Mouse (Mus musculus) lung, postnatal 36 days (tissue): ENCODE measurements at regions not wholly inside any gene's neighbourhood (a gene's known extent, or its start where the extent isn't known, plus 50 kb on each side); places are given as distances from the start of the nearest gene placed in this dataset.

Experiments
- DNase-seq: peaks from one replicate; pipeline ENCODE4 v3.0.0; 2022; ENCODE audit warnings: mixed read lengths

GRCm38 (mm10) chr3:144378524-144379225 lies 173.7 kb upstream of the Lmo4 start:
- no peak for DNase-seq

DNA sequence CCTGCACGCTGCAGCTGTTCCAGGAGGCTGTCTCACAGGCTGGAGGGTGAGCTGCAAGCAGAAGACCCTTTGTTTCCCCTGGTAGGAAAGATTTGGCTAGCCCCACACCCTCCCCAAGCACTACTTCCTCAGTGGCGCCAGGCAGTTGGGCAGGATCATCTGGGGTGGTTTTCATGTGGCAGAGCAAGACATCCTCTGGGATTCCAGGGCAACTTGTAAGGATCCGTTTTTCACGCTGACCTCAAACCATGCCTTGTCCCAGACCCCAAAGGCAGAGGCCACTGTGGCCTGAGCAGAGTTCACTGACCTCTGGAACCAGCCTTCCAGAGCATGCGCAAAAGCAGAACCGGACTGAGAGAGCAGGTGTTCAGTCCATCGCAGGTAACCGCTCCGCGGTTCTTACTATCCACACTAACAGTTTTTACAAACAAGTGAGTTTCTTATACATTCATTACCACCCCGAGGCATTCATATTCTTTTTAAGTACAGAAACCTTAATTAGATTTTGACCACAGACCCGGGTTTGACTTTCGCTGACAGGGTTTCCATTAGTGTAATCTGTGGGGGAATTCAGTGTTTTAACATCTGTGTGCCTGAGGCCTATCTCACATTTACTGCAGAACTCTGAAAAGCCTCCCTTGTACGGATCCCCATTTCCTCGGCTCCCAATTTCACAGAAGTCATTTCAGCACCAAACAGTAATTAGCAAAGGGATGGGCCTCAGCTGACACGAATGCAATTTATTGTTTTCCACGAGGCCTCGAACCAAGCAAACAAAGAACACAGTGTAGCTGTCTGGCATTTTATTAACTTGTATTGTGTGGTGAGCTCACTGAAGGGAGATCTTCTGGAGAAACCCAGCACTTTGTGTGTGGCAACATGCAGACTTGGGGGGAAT lies 172.9 kb upstream of the Lmo4 start:
- DNase-seq: no peak

DNA sequence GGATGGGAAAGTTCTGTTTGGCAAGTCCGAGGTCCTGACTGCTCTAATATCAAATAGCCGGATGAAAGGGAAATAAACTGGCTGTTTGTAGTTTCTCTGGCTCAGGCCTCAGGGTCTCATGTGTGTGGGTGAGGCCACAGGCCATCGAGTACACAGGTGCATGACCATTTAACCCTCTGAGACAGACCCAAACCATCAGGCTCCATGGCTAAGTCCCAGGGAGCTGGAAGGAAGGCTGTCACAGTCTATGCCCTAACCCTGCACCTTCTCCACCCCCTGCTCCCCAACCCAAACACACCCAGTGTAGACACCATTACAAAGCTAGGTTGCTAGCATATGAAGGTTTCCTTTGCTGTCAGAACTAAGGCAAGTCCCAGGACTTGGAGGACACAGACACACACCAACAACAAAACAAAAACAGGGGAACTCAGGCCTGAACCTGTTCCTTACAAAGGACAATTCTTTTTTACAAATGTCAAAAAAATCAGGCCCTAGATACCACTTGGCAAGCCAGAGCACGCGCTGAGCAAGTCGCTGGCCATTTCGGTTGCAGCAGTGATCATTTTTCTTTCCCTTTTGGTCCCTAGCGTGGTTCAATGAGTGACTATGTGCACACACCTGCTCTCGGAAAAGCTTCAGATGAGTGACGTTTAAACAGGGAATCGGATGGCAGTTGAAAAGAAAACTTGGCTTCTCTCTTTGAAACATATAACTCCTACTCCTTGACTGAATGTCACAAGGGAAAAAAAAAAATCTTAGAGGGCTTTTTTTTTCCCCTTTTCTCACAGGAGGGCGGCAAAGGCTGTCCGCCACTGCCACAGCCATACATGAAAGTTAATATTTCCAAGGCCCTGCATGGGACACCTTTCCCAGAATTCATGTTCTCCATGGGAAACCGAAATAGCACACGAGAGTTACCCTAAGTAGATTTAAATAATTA lies 171.7 kb upstream of the Lmo4 start:
- DNase-seq: no peak

DNA sequence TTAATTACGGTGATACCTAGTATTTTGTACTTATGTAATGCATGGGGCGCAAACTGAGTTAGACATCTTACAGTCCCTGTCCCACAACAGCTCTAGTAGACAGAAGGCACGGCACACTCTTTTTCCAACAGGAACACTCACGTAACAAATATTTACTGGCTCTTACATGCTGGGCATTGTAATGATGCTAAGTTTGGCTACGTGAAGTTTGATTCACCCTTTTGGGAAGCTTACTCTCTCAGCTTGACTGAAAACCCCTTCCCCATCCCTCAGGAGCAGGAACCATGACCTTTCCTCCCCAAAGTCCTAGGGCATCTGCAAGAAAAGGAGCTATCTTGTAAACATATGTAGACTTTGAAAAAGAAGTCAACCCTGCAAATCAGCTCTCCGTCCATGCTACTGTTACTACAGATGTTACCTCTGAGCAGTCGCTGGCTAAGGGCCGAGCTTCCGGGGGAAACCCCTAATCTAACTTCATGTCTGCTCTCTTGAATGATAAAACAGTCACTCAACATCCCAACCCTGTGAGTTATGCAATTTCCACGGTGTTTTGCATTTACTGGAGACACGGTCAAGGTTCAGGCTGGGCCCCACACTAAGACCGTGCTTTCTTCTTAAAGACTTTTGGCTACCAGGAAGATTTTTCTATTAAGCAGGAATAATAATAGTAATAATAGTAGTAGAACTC lies 170.8 kb upstream of the Lmo4 start:
- DNase-seq: no peak

DNA sequence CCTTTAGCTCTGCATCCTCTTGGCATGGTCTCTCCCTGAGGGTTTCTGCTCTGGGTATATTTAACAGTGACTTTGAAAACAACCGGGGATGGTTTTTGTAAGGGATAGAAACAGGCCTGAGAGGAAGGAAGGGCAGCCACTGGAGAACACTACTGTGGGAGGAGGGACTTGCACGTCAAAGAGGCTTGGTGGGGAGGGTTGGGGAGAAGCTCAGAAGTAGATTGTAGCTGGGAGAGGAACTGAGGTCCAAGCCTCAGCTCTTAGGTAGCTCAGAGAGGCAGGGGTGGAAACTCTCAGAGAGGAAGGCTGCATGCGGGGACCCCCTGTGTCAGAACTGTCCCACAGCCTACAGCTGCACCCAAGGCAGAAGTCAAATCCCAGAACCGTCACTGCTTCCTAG lies 163.3 kb upstream of the Lmo4 start:
- no peak for DNase-seq

- no peak for DNase-seq
These were observed 162.7 kb upstream of the Lmo4 start for GRCm38 (mm10) chr3:144367766-144368116.

- DNase-seq: no peak
These were observed 162.2 kb upstream of the Lmo4 start for GRCm38 (mm10) chr3:144366976-144367765.

GRCm38 (mm10) chr3:144365894-144366293 lies 160.9 kb upstream of the Lmo4 start:
- no peak for DNase-seq

DNA sequence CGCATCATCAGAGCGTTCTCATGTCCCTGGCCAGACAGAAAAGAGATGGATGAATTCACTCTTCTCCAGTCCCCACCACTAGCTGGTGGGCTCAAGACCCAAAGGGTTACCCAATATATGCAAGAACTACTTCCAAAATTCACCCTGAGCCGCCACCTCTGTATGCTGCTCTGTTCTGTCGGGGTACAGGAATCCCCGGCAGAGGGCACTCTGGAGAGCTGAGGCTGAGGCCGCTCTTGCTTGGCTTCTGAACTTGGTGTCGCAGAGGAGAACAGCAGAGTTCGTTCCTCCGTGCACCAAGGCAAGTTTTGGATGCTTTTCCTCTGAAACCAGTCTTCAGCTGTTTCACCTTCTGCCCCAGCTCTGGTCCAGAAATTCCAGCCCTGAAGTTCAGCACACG lies 157.5 kb upstream of the Lmo4 start:
- peak; percentile 74 for DNase-seq

GRCm38 (mm10) chr3:144361203-144361978 lies 156.4 kb upstream of the Lmo4 start:
- DNase-seq: no peak

- DNase-seq: no peak
These were observed 151.9 kb upstream of the Lmo4 start for GRCm38 (mm10) chr3:144356948-144357295.

- DNase-seq: no peak
These were observed 151.3 kb upstream of the Lmo4 start for GRCm38 (mm10) chr3:144356103-144356947.

DNA sequence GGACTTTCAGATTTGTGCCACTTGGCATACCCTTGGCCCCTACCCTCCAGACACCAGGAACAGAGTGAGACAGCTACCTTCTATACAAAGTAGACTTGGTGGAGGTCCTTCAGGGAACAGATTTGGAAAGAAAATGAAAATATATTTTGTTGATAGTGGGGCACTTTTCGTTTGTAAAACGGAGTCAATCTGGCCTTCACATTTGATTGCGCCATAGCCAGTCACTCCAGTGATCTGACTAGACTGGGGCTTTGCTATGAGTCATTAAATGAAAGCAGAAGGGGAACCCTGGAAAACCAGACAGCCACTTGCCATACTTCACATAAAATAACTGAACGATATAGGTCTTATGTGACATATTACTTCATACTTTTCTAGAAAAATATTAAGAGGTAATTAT lies 147.5 kb upstream of the Lmo4 start:
- DNase-seq: peak; percentile 6

- no peak for DNase-seq
These were observed 143.4 kb upstream of the Lmo4 start for GRCm38 (mm10) chr3:144348431-144348830.

- DNase-seq: no peak
These were observed 130.2 kb upstream of the Lmo4 start for GRCm38 (mm10) chr3:144335237-144335636.

DNA sequence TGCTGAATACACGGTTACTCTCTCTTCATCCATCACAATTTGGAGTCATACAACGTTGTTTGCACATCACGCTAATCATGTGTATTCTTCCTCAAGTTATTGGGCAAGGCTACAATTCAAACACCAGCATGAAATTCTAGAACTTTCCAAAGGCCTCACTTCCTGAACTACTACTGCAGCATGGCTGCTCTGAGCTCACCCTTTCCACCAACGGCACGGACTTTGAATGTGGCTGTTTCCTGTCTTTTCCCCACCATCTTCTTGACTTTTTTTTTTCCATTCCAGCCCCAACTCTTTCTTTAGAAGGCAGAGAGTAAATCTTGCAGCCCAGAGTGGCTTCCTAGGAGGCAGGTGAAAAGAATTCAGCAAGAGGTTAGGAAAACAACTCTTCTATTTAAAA lies 129.2 kb upstream of the Lmo4 start:
- DNase-seq: no peak

GRCm38 (mm10) chr3:144332353-144332752 lies 127.3 kb upstream of the Lmo4 start:
- no peak for DNase-seq

GRCm38 (mm10) chr3:144329117-144329516 lies 124.1 kb upstream of the Lmo4 start:
- DNase-seq: no peak

DNA sequence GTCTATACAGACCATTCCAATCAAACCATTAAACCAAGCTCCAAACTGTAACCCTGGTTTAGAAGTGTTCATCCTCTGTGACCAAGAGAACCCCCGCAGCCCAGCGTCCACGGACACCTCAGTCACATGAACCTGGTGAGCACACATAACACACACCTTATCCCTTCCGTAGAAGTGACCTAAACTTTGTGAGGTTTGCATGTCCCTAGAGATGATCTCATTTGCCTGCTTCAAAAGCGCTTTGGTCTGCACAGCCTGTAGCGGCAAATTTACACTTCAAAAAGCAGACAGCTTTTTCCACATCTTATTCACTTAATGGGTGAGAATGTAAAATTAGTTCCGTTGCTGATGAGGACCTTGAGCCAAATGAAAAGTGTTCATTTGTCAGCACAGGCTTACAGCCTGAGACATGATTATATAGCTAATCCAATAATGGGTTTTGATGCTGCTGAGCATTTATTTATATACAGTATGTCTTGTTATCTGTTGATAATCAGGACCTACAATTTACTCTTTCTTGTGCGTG lies 122.3 kb upstream of the Lmo4 start:
- no peak for DNase-seq

DNA sequence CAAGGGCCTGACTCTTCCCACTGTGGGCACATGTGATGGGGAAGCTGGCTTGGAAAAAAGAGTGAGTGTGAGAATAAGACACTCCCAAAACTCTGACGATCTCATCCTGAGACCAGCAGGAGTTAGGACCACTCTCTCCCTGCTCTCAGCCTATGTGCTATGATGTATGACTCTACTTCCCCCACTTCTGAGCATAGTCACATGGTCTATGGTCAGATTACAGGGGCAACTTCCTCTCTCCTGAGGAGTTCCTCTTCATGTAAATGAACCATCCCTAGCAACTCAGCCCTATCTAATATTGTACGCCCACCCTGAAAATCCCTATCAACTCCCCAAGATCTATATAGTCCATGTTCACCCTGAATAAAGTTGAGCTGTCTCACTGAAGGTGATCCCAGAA lies 120.0 kb upstream of the Lmo4 start:
- DNase-seq: no peak
